Mouse (Mus musculus) gastrocnemius, adult 8-10 months (tissue): ENCODE data around the gene Rasgef1a. TPM values are rescaled to one million over a fixed set of nuclear protein-coding genes. Genes with fewer than 3 reads are reported as not detected.

ENCODE experiments used
- DNase-seq, 2 experiments: peaks; one replicate each; pipeline ENCODE4 v3.0.0; 2022; ENCODE audit warnings: low spot score in 2 of 2
- total RNA-seq, 4 experiments: library from RNA; stranded (reverse); gene quantifications; 2 replicates each; pipeline ENCODE4 v1.2.4; 2022

Rasgef1a gene
- total RNA-seq, result under 1 TPM; 0.11 to 0.38 (median 0.17) TPM

DNA sequence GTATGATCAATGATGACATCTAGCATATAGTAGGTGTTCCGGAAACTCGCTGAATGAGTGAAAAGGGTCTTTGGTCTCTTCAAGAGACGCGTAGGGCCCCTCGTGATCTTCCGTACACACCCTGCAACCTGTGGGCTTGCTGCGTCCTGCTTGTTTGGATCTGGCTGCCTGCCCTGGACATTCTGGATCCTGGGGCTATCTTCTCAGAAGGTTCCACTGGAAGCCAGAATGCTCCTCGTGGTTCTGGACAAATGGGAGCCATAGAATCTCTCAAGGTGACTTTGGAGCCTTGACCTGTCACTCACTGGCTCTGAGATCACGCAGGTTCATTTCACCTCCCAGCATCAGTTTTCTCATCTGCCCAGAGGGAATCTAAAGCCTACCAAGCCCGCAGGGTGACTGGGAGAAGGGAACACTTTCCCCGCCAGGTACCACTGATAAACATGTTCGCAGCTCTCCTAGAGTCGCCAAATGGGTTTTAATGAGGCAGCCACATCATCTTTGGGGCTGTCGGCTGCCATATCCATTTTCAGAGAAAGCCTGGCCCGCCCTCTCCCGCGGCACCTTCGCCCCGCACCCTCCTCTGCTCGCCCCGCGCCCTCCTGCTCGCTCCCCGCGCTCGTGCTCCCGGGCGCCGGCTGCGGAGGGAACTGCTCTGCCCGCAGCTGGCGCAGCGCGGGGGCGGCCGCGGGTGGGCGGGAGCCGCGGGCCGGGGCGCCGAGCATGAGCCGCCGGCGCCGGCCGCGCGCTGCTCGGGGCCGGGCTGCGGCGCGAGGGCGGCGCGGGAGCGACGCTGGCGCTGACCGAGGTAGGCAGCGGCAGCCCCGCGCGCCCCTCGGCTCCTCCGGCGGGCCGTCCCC lies at the start of gene Rasgef1a:
TSS of gene Rasgef1a (plus strand) at position 683 of the 860 bp plus-strand sequence.
- DNase-seq, result no peak

DNA sequence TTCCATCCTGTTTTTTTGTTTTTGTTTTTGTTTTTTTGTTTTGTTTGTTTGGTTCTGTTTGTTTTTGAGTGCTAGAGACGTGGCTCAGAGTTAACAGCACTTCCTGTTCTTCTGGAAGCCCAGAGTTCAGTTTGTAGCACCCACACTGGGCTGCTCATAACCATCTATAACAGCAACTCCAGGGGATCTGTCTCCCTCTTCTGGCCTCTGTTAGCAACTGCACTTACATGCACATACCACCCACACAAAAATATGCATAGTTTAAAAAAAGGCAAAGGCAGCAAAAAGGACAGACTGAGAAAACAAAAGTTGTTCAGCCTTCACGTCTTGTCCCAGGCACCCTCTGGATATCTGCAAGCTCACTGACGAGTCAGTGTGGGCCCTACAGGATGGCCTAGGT lies 48.0 kb upstream of the Rasgef1a start:
- DNase-seq, result no peak

DNA sequence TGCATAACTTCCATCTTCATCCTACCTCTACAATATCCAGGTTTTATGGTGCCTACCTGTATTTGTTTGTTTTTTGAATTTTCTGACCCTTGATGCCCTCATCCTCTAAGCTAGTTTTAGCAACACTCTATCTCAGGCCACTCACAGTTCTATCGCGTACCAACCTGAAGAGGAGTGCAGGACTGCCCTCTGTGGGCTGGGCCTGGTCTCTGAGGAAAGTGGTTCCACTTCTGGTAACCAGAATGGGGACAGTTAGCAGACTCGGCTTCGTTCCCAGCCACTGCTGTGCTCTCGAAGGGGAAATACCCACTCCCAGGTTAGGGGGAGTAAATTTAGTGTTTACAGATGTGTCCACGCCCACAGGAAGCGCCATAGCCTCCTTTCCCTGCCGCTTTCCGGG lies 44.5 kb upstream of the Rasgef1a start:
- DNase-seq, result no peak

DNA sequence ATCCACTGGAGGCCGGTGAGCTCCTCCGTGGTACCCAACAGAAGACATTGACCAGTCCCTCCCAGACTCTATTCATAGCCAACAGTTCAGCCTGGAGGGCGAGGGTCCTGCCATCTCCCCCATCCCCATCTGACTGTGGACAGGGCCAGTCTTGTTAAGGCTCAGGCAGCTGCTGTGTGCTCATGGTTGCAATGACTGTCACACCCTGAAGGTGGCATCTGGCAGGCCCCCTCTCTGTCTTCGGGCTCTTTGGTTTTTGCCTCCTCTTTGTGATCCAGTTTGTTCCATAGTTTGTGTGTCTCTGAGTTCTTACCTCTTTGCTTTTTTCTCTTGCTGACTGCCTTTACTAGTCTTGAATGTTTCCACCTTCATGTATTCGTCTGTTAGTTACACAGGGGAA lies 24.1 kb upstream of the Rasgef1a start:
- DNase-seq, result no peak

DNA sequence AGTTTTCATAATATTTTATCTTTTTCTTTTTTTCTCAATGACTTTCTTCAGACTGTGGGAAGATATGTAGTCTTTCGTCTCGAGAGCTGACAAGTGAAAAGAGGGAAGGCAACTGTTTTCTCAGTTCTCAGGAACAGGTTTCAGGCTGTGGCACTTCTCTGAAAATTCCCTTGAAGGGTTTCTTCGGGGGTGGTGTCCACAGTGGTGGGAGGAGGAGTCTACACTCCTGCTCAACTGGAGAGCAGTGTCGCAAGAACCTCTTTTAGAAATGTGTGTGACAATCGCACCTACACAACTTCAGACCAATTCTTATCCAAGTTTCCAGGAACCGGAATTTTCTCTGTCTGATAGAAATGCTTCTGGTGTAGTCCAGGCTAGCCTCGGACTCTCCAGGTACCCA lies 22.0 kb upstream of the Rasgef1a start:
- no peak for DNase-seq

DNA sequence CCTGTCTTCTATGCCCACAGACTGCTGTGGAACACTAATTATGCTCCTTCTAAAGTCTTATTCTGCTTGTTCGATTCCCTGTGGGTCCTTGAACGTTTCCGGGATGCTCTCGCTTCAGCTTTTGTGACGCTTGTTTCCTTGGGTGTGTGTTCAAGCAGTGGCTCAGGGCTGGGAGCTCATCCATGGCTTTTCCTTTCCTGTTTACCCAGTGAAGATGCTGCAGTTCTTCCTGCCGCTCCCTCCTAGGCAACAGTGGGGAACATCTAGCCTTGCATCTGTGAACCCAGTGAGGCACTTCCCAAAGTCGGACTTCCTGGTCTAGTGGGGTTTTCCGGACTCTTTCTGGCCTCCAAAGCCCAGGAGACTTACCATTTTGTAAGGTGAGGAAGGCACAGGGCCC lies 20.6 kb upstream of the Rasgef1a start:
- no peak for DNase-seq

DNA sequence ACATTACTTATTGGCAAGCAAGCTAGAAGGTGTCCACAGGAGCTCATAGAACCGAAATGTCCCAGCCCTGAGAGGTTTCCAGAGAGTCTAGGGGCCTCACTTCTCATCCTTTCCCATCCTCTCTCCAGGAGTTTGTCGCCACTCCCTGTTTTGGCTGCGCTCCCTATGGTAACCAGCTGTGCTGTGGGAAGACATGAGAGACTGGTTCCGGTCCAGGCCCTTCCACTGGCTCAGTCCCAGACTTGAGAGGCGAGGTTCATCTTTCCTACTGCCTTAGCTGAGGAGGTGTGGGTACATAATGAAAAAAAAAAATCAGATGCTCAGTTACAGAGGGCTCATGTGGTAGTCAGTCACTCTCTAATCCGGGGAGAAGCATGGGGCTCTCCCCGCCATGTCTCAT lies 19.9 kb upstream of the Rasgef1a start:
- DNase-seq, result peak in 1 of 2 experiments; percentile 49

DNA sequence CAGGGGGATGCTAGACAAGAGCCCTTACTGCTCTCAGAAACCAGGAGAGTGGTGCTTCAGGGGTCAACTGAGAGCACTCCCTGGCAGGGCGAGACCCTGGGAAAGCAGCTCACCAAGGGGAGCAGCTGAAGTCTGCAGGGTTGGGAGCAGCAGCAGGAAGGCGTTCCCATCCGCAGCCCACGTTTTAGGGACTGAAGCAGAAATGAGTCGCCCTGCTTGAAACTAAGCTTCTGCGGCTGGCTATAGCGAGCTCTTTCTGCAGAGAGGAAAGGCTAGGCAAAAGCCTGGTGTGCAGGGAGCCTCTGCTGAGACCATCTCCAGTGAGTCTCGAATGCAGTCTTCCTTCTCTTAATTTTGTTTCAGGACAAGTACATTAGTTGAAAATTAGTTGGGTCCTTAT lies 19.3 kb upstream of the Rasgef1a start:
- DNase-seq, result no peak

DNA sequence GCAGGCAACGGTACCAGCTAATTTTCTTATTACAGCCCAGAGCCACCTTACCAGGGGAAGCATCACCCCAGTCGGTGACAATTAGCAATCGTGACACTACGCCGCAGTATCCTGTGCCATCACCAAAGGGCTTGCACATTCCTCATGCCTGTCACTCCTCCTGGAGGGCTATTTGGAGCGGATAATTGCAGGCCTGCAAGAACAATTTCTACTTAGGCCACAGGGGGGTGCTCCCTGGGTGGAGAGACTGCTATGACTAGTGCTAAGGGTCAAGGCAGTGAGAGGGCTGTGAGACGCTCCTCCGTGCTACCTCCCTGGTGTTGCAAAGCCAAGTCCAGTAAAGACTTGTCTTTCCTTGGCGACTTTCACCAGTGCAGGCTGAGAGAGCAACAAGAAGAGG lies 16.1 kb upstream of the Rasgef1a start:
- no peak for DNase-seq

DNA sequence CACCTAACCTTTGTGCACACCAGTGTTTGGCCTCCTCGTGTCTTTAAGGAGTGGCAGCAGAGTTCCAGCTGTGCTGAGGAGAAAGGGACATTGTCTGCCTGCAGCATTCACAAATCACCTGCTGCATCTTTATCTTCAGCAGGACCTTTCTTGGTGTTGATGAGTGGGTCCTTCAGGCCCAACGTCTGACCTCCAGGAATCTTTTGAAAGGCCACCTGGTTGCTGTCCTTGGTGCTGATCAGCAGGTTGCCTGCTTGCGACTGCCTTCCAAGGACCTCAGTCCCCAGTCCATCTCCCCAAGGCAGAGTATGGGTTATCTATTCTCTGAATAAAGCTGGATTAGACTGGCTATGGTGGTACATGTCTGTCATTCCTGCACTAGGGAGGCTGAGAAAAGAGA lies 10.0 kb upstream of the Rasgef1a start:
- no peak for DNase-seq

DNA sequence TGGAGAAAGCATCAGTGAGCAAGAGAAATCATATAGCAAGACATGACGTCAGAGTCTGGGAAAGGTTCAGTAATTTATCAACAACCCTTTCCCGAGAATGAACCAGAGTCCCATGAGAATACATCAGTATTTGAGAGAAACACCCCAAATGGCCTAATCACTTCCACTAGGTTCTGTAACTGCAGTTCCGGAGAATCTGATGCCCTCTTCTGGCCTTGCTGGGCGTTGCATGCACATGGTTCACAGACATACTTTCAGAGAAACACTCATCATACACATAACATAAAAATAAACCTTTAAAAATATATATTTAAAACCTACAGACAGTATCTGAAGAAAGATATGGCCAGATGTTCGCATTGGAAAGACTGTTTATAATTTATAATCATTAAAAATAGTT lies 3.9 kb upstream of the Rasgef1a start:
- DNase-seq, result no peak

DNA sequence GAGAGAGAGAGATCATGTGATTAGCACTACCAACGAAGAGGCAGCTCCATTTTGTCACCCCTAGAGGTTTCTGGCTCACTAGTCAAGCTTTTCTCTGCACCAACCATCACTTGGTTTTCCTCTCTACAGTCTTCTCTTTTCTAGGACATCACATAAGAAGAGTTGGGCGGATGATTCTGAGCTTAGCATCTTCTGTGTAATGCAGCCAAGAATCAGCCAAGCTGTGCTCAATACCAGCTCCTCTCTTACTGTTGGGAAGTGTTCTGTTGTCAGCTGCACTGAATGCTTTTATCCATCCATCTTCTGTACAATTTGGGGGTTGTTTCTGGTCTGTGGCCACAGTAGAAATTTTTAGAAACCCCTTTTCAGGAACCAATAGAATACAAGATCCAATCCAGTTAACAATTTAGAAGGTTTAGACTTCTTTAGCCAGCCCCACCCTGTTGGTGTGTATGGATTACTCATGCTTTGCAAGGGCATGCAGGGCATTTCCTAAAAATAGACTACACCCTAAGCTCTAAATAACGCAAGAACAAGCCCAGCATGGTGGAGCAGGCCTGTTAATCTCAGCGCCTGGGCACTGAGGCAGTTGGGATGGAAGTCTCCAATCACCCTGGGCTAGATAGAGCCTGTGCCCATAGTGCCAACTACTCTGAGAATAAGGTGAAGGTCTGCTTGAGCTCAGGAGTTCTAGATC lies 3.2 kb upstream of the Rasgef1a start:
- DNase-seq, result no peak

DNA sequence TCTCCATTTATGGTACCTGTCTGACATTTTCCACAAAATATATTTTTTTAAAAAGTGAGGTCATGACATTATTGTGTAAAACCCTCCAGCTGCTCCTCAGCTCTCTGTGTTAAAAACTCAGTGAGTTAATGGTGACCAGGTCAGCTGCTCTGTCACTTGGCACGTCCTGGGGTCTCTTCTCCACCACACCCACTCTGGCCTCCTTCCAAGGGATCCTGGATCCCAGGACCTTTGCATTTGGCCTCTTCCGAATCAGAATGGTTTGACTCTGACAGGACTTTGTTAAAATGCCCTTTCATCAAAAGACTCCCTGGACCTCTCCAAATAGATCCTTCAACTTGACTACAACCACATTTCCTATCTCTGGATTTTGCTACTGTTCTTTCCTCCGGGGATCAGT lies 982 bp upstream of the Rasgef1a start:
- no peak for DNase-seq

DNA sequence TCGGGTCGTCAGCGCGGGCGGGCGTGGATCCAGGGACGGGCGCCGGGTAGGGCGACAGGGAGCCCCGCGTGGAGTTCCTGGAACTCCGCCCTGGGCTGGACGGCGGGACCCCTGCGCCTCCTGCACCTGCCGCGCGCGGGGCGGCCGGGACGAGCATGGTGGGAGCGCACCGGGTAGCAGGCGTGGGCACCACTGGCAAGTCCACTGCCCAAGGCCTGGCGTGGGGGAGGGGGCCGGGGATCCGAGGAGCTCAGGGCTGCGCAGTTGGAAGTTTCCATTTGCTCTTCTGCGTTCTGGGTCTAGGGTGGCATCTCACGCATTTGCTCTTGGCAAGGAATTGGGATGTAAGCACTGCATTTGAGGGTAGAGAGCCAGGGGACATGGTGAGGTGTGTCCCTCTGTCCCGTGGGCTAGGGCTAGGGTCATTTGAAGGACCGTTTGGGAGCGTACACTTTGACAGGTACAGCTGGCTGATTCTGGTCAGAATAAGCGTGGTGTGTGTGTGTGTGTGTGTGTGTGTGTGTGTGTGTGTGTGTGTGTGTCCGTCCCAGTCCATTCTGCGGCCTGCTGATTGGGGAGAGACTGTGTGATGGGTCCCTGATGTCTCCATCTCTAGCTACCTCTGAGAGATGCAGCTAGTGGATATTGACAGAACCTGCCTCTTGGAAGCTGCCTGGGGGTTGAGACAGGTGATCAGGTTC lies 528 bp downstream of the Rasgef1a start:
- DNase-seq, result no peak

DNA sequence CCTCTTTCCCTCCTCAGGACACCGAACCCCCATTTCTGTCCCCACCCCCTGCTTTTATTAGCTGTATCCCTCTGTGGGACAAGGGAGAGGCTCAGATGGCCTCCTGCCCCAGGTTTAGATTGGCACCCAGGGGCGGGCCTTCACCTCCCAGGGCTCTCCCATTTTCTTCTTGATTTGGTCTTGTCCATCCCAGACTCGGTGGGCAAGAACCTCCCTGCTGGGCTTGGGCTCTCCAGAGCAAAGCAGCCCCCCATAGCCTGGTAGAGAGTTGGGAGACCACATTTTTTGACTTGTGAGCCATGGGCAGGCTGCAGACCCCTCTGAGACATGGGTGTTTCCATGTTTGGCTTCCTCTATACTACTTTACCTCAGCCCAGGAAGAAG lies 1.1 kb downstream of the Rasgef1a start:
- DNase-seq, result no peak

DNA sequence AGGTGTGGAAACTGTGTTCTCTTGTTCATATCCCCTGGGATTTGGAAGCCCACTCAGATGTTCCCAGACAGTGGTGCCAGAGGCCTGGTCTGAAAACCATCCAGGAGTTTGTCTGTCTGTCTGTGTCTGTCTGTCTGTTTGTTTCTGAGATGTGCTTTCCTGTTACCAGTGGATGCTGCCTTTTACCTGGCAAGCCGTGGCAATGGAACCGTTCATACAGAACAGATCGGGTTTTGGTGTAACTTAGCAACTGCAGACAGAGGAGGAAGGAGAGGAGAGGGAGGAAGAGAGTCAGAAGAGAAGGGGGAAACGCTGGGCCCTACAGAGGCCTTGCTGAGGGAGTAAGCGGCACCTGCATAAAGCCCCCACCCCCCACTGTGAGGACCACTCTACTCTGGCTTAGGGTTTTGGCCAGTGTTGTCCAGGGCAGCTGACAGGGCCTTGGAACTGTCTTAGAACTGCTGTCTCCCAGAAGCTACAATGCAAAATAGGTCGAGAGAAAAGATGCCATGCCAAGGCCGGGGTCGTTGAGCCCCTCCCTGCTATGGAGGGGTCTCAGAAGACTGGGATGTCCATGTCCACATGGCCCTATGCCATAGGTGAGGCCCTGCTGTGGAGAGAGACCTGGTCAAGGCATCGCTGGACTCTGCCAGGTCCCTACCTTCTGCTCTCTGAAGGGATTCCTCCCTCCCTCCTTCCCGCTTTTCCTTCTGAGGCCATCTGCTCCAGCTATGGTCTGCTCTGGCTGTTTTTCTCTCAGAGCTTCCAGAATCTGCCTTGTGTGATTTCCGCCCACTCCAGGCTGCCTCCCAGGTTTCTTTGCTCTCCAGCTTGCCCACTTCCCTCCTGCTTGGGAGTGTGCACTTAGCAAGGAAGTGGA lies 2.0 kb downstream of the Rasgef1a start:
- no peak for DNase-seq

DNA sequence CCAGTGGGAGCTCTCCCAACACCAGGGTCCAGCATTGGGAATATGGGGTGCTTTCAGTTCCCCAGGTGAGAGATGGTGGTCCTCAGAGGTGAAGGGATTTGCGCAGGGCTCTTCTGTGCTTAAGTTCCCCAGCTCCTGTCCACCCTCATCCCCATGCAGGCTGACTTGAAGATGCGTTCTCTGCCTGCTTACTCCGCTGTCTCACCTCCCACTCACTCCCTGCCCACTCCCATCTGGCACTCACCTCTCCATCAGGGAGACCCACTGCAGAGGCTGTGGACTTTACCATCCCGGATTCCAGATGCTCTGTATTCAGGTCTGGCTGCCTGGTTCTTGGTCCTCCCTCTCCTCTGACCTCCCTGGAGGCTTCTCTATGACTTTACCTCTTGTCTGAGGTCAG lies 3.6 kb downstream of the Rasgef1a start:
- no peak for DNase-seq

DNA sequence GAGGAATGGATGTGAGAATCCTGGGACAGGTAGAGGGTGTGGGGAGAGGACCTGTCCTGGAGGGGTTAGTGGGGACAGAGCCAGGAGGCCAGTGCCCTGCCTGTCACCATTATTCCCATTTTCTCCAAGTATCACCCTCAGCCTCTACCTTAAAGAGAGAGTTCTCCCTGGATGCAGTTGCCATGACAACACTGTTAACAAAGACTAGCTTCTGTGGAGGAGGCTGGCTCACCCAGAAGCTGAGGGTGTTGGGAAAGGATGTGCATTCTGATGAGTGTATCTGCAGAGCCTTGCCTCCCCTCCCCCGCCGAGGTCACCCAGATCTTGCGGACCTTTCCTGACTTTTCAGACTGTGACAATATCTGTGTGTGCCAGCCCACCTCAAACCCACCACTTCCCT lies 4.7 kb downstream of the Rasgef1a start:
- no peak for DNase-seq

DNA sequence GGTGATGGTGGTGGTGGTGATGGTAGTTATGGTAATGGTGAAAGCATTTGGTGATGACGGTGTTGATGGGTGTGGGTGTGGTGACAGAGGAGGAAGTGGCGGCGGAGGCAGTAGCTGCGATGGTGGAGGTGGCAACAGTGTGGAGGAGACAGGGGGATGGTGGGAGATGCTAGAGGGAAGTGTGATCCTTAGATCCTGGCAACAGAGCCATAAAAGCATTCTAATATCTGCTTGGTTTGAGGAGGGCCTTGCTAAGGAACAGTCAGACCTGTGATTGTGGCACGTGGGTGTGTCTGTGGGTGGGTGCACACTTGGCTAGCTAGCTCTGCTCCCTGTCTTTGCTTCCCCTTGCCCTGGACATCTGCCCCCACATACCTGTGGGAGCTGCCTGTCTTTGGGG lies 7.4 kb downstream of the Rasgef1a start:
- DNase-seq, result no peak

DNA sequence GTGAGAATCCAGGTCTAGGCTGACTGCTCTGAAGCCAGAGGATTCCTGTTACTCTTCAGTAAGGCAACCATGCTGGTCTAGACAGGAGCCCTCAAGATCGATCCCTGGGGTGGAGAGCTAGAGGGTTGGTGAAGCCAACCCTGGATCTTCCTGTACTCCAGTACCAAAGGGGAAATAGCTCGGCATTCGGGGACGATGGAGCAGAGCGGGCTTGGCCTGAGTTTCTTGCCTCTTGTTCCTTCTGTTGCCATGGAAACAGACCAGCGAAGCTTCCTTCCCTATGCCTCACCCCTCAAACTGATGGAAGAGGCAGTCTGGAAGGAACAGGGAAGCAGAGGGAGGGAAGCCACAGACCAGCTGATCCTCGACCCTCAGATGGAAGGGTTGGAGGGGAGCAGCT lies 8.3 kb downstream of the Rasgef1a start:
- no peak for DNase-seq

DNA sequence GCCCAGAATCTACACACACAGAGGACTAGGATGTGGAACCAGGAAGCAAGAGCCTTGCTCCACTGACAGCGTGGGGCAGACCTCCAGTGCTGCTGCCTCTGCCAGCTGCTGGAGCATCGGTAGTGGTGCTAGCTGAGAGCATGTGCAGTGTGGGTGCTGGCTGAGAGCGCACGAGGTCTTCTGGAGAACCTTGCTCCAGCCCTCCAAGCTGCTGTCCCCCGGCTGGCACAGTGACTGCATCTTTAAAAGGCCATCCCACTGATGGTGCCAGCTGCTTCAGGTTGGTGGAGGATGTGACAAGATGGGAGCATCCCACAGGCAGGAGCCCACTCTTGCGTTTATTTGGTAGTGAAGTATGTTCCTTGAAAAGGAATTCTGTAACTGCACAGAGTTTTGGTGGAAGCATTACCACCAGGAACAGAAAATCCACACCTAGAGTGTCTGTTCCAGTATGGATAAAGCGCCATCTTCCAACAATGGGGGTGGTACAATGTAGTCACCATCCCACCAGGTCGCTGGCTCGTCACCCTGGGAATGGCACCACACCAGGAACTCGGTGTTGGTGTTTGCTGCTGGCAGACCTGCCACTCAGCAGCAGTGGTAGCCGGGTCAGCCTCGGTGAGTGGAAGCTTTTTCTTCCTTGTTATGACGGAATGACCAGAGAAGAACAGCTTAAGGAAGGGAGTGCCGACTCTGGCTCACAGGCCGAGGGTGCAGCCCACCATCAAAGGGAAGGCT lies 11.8 kb downstream of the Rasgef1a start:
- DNase-seq, result no peak
